In genomic region chr7:68682929-68683643, GRCm38 (mm10) we compare ENCODE assay signal across 13 mouse cellular contexts.
DNase-seq lines count a peak whose midpoint lies in the region; ATAC-seq and TF ChIP-seq lines count a peak whose summit lies in the region.
"Had no signal": no experiment of that assay in that cellular context is flagged by ENCODE, and none has a peak within 500 bp of the region (broad histone marks: within the 10 kb centered on the region; RNA-seq: fewer than 3 reads in every experiment).

No protein-coding gene starts in this region.

- H3K4me2 ChIP-seq in kidney, postnatal 0 days (ENCODE audit: low read length) = no peak overlapping the region
- H3K4me2 ChIP-seq: embryonic facial prominence, embryonic 13.5 days; hindbrain, embryonic 12.5 days; liver, embryonic 13.5 days; midbrain, embryonic 13.5 days had no signal

- no peaks in the 10 kb centered on the region for H3K9me3 ChIP-seq in kidney, postnatal 0 days (replicated peaks; ENCODE audit: low read length)
- H3K9me3 ChIP-seq: embryonic facial prominence, embryonic 13.5 days; hindbrain, embryonic 12.5 days; liver, embryonic 13.5 days; midbrain, embryonic 13.5 days had no signal

- TF ChIP-seq CTCF in kidney, postnatal 0 days (IDR thresholded peaks at IDR 0.05; ENCODE audit: low read depth) = no peak

- H3K36me3 ChIP-seq in kidney, postnatal 0 days (ENCODE audit: insufficient read depth, low read length) = no peaks in the 10 kb centered on the region
- H3K36me3 ChIP-seq: embryonic facial prominence, embryonic 13.5 days; hindbrain, embryonic 12.5 days; liver, embryonic 13.5 days; midbrain, embryonic 13.5 days had no signal

- WGBS in kidney, postnatal 0 days = 57% methylated on average over 5 of the region's 5 CpGs

- no peaks in the 10 kb centered on the region for H3K27me3 ChIP-seq in kidney, postnatal 0 days (ENCODE audit: insufficient read depth, low read length)
- H3K27me3 ChIP-seq: embryonic facial prominence, embryonic 13.5 days; hindbrain, embryonic 12.5 days; liver, embryonic 13.5 days; midbrain, embryonic 13.5 days had no signal

- H3K4me1 ChIP-seq in kidney, postnatal 0 days (replicated peaks; ENCODE audit: insufficient read depth, low read length) = no peaks in the 10 kb centered on the region
- H3K4me1 ChIP-seq: hindbrain, embryonic 12.5 days had no signal

- peak; percentile 7 for DNase-seq in kidney, postnatal 0 days (ENCODE audit: low spot score)
- no peak for DNase-seq in kidney, adult 9 months
- DNase-seq in CD4-positive, CD25-positive, alpha-beta regulatory T cell, adult 2 months (ENCODE audit: low read depth, low spot score) = peak; percentile 16
- no peak for DNase-seq in urinary bladder, adult 18-20 months (ENCODE audit: low spot score in 2 of 2)
- DNase-seq in heart, postnatal 36 days = no peak
- DNase-seq: liver, embryonic 13.5 days; right cerebral cortex, postnatal 25 days had no signal

- H3K4me3 ChIP-seq in kidney, postnatal 0 days (replicated peaks; ENCODE audit: low read depth, low read length) = no peak overlapping the region
- H3K4me3 ChIP-seq: embryonic facial prominence, embryonic 13.5 days; hindbrain, embryonic 12.5 days; layer of hippocampus, adult 2 months; liver, embryonic 13.5 days; midbrain, embryonic 13.5 days had no signal

- H3K9ac ChIP-seq in kidney, postnatal 0 days (ENCODE audit: low read depth, low read length) = no peak overlapping the region
- H3K9ac ChIP-seq: embryonic facial prominence, embryonic 13.5 days; hindbrain, embryonic 12.5 days; liver, embryonic 13.5 days; midbrain, embryonic 13.5 days had no signal

- ATAC-seq in kidney, postnatal 0 days (replicated peaks; ENCODE audit: low FRiP score, low read depth) = no peak
- peak; percentile 88 for ATAC-seq in granulocyte monocyte progenitor cell, adult 5-6 weeks (replicated peaks; ENCODE audit: poor library complexity, severe bottlenecking)
- ATAC-seq in megakaryocyte, adult 5-6 weeks (ENCODE audit: poor library complexity, severe bottlenecking) = peak; percentile 86
- ATAC-seq: midbrain, embryonic 13.5 days had no signal

- no peak overlapping the region for H3K27ac ChIP-seq in kidney, postnatal 0 days
- H3K27ac ChIP-seq: embryonic facial prominence, embryonic 13.5 days; hindbrain, embryonic 12.5 days; layer of hippocampus, adult 2 months; liver, embryonic 13.5 days; midbrain, embryonic 13.5 days had no signal

- intact Hi-C loops in heart, postnatal 36 days (cut with DNase I) = no loop called here

Comparison
In these comparisons a context has a peak if more than half of its experiments do, and no peak if none do; other contexts are left out.
1. DNase-seq: peak in kidney, postnatal 0 days (single experiment) and CD4-positive, CD25-positive, alpha-beta regulatory T cell, adult 2 months (single experiment); none in kidney, adult 9 months (single experiment), urinary bladder, adult 18-20 months (0 of 2) and heart, postnatal 36 days (0 of 2).